Mouse (Mus musculus): ENCODE data around the gene Apc2.

Apc2 gene

GRCm38 (mm10) chr10:80262776-80263365 is 32.9 kb upstream of the Apc2 start:
- no peak for DNase-seq (ENCODE audit: low read depth, low spot score)

- peak; percentile 99 for DNase-seq (ENCODE audit: low read depth, low spot score)
These were observed 31.2 kb upstream of the Apc2 start for GRCm38 (mm10) chr10:80264341-80265148.

- no peak for DNase-seq (ENCODE audit: low read depth, low spot score)
These were observed 30.7 kb upstream of the Apc2 start for GRCm38 (mm10) chr10:80265149-80265486.

GRCm38 (mm10) chr10:80270099-80270498 is 25.7 kb upstream of the Apc2 start:
- DNase-seq (ENCODE audit: low read depth, low spot score), result no peak

GRCm38 (mm10) chr10:80270734-80271181 is 25.0 kb upstream of the Apc2 start:
- DNase-seq (ENCODE audit: low read depth, low spot score), result no peak

- no peak for DNase-seq (ENCODE audit: low read depth, low spot score)
These were observed 24.5 kb upstream of the Apc2 start for GRCm38 (mm10) chr10:80271186-80271843.

GRCm38 (mm10) chr10:80271870-80272585 is 23.7 kb upstream of the Apc2 start:
- DNase-seq (ENCODE audit: low read depth, low spot score), result no peak

GRCm38 (mm10) chr10:80273847-80274246 is 21.9 kb upstream of the Apc2 start:
- no peak for DNase-seq (ENCODE audit: low read depth, low spot score)

GRCm38 (mm10) chr10:80276238-80276637 is 19.5 kb upstream of the Apc2 start:
- no peak for DNase-seq (ENCODE audit: low read depth, low spot score)

GRCm38 (mm10) chr10:80278390-80278789 is 17.4 kb upstream of the Apc2 start:
- DNase-seq (ENCODE audit: low read depth, low spot score), result no peak

GRCm38 (mm10) chr10:80279273-80279672 is 16.5 kb upstream of the Apc2 start:
- DNase-seq (ENCODE audit: low read depth, low spot score), result no peak

- no peak for DNase-seq (ENCODE audit: low read depth, low spot score)
These were observed 14.5 kb upstream of the Apc2 start for GRCm38 (mm10) chr10:80281304-80281703.

GRCm38 (mm10) chr10:80281921-80282371 is 13.8 kb upstream of the Apc2 start:
- DNase-seq (ENCODE audit: low read depth, low spot score), result no peak

GRCm38 (mm10) chr10:80282481-80283441 is 13.0 kb upstream of the Apc2 start:
- no peak for DNase-seq (ENCODE audit: low read depth, low spot score)

GRCm38 (mm10) chr10:80285222-80286070 is 10.3 kb upstream of the Apc2 start:
- DNase-seq (ENCODE audit: low read depth, low spot score), result no peak

GRCm38 (mm10) chr10:80288097-80288496 is 7.7 kb upstream of the Apc2 start:
- DNase-seq (ENCODE audit: low read depth, low spot score), result no peak

GRCm38 (mm10) chr10:80288657-80289056 is 7.1 kb upstream of the Apc2 start:
- DNase-seq (ENCODE audit: low read depth, low spot score), result no peak

- peak; percentile 95 for DNase-seq (ENCODE audit: low read depth, low spot score)
These were observed 3.3 kb upstream of the Apc2 start, which contains the start of gene Rps15 for GRCm38 (mm10) chr10:80292251-80293146. Gene Rps15, plus strand, starts transcription at chr10:80292453.

- no peak for DNase-seq (ENCODE audit: low read depth, low spot score)
These were observed 2.5 kb upstream of the Apc2 start for GRCm38 (mm10) chr10:80293325-80293724.

Measured in embryo, embryonic 11.5 days (tissue).